Mouse (Mus musculus): ENCODE measurements around the gene Tent5b.

Tent5b gene

GRCm38 (mm10) chr4:133471135-133471821, 8.7 kb upstream of the Tent5b start:
- DNase-seq (ENCODE audit: low spot score), result no peak

GRCm38 (mm10) chr4:133473833-133474232, 6.1 kb upstream of the Tent5b start:
- no peak for DNase-seq (ENCODE audit: low spot score)

GRCm38 (mm10) chr4:133480185-133480537, 229 bp downstream of the Tent5b start:
- no peak for DNase-seq (ENCODE audit: low spot score)

- DNase-seq (ENCODE audit: low spot score), result no peak
Measured at GRCm38 (mm10) chr4:133480754-133481153, 822 bp downstream of the Tent5b start.

DNA sequence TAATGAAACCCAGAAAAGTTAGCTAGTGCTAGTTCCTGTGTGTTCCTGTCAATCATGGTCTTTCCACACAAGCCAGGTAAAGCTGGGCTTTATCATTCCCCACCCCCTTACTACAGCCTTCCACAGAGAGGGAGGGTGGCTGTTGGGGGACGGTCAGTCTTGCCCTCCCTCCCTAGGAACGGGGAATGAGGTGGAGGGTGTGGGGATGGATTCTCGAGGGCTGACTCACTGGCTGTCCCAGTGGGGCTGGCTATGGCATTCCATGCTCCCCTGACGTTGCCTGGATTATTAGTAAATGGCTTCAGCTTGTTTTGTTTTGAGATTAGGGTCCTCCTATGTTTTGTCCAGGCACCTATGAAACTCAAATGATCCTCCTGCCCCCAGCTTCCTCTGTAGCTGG, 1.6 kb downstream of the Tent5b start:
- no peak for DNase-seq (ENCODE audit: low spot score)

DNA sequence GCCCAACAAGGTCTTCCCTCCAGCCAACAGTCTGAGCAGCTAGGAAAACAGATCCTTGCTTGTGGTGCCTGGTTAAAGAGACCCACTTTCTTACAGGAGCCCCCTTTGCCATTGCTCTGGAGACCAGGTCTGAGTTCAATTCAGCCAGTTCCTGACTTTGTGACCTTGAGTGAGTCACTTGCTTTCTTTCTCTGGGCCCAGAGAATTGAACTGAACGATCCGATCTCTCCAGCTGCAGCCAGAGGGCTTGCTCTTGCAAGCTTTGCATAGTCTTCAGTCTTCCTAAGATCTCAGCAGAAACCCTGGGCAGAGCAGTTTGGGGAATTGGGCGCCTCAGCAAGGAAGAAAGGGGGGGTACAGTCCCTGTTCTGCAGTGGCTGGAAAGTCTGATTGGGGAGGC, 2.5 kb downstream of the Tent5b start:
- no peak for DNase-seq (ENCODE audit: low spot score)

DNA sequence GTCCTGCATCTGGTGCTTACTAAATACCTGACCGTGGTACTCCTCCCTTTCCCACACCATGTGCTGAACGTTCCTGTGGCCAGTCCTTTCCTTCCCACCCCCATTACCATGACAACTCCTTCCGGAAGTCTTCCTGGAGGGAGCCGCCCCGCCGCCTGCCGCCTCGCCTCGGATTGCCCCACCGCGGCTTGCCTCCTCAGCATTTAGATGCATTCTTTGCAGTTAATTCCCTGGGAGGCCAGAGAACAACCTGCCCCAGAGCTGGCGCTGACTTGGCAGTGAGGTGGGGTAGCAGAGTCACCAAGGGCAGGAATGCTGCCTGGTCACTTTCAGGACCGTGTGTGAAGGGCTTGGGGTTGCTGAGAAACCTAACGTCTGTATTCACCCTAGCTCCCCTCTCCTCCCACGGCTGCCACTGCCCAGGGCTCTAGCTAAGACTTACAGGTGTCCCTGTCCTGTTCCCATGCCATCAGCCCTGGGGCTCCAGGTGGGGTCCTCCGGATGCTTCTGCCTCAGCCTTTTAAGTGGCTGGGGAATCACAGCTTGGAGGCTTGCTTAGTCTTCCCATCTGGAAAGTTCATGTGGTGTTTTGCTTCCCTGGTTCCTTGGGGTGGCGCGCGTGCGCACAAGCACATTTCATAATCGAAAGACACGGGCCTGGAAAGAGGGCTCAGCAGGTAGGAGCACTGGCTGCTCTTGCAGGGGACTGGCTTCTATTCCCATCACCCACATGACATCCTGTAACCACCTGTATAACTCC, 4.5 kb downstream of the Tent5b start:
- peak; percentile 45 for DNase-seq (ENCODE audit: low spot score)

DNA sequence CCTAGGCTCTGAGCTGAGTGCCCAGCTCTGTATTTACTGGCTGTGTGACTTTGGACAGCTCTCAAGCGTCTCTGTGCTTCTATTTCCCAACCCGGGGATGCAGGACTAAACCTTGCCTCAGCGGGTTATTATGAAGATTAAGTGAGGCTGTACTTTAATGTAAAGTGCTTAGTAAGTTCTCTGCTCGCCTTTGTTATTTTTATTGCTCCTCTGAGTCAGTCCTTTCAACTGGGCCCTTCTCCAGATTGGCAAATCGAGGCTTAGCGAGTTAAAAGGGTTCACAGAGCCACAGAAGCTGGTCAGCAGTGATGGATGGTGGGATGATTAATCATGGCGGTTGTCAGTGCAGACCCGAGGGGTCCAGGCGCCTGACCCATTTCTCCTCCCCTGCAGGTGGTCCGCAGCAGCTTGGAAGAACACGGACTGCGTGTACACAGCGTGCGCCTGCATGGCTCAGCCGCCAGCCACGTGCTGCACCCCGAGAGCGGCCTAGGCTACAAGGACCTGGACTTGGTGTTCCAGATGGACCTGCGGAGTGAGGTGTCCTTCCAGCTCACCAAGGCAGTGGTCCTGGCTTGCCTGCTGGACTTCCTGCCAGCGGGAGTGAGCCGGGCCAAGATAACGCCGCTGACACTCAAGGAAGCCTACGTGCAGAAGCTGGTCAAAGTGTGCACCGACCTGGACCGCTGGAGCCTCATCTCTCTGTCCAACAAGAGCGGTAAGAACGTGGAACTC, 5.9 kb downstream of the Tent5b start:
- DNase-seq (ENCODE audit: low spot score), result no peak

DNA sequence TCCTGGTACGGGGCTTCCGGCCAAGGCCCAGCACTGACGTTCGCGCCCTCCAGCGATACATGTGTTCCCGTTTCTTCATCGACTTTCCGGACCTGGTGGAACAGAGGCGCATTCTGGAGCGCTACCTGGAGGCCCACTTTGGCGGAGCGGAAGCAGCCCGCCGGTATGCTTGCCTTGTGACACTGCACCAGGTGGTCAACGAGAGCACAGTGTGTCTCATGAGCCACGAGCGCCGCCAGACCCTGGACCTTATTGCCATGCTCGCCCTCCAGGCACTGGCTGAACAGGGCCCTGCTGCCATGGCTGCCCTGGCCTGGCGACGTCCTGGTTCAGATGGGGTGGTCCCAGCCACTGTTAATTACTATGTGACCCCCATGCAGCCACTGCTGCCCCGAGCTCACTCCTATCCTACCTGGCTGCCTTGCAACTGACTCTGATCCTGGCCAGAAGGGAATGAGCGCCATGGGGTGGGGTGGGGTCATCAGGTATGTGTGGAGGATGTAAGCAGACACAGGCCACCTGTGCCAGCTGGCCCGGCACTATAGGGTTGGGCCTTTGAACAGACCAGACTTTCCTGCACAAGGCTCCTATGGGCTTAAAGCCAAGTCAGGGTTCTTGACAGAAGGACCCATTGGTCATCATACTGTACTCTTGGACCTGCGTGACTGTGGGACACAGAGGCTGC, 6.9 kb downstream of the Tent5b start:
- DNase-seq (ENCODE audit: low spot score), result no peak

DNA sequence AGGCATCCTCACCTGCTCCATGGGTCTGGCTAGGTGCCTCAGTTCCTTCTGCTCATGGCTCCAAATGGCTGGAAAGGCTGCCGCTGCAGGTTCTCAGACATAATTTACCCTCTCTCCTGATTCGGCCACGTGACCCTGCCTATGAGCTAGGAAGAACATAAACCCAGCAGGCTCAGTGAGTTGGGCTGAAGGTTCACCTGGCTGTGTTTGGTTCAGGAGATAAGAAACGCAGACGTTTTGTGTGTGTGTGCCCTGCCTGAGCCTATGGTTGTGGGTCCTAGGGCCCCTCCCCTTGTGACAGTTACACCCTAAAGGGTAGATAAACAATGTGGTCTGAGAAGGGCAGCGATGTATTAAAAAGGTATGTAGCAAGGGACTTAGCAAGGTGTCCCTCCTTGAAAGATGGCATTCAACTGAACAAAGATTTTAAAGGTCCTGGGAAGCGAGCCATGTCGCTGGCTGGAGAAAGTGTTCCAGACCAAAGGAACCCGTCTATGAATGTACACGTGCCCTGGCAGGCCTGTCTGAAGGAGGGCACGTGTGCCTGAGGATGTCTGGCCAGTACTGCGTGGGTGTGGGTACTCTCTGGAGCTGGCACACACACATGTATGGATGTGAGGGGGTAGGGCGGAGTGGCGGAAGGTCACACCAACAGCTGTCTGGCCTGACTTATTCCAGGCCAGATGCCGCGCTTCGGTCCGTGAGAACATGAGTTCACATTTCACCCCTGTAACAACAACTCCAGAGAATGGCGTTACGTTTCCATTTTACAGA, 8.9 kb downstream of the Tent5b start:
- no peak for DNase-seq (ENCODE audit: low spot score)

- no peak for DNase-seq (ENCODE audit: low spot score)
Measured at GRCm38 (mm10) chr4:133489489-133490245, 9.7 kb downstream of the Tent5b start.

GRCm38 (mm10) chr4:133491800-133492199, 11.9 kb downstream of the Tent5b start:
- DNase-seq (ENCODE audit: low spot score), result no peak

- DNase-seq (ENCODE audit: low spot score), result no peak
Measured at GRCm38 (mm10) chr4:133493895-133494294, 14.0 kb downstream of the Tent5b start.

DNA sequence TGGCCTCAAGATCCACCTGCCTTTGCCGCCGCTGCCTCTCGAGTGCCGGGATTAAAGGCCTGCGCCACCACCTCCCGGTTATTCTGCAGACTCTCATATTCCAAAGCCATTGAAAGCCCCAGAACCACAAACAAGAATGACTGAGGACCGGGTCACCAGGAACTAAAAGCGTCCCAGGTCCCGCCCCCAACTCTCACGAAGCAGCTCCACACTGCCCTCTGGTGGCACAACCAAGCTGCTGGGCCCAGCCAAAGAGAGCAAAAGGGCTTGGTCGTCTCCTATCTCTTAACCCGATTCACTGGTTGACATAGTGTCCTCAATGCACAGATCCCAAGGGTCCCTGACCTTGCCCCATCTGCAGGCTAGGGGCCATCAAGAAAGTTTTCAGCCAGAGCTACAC, 14.5 kb downstream of the Tent5b start:
- peak; percentile 86 for DNase-seq (ENCODE audit: low spot score)

DNA sequence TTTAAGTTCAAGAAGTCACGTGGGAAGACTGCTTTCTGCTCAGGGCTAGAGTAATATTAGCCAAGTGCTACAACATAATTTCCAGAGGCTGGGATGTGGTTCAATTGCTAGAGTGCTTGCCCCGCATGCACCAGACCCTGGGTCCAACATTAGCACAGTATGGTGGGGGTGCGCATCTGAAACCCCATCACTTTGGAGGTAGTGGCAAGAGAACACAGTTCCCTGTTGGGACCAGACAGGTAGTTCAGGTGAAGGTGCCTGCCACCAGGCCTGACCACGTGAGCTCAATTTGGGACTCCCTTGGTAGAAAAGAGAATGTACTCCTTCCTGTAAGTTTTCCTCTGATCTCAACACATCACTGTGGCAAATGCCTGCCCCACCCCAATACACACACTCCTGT, 14.9 kb downstream of the Tent5b start:
- no peak for DNase-seq (ENCODE audit: low spot score)

GRCm38 (mm10) chr4:133495711-133496110, 15.8 kb downstream of the Tent5b start:
- DNase-seq (ENCODE audit: low spot score), result no peak

DNA sequence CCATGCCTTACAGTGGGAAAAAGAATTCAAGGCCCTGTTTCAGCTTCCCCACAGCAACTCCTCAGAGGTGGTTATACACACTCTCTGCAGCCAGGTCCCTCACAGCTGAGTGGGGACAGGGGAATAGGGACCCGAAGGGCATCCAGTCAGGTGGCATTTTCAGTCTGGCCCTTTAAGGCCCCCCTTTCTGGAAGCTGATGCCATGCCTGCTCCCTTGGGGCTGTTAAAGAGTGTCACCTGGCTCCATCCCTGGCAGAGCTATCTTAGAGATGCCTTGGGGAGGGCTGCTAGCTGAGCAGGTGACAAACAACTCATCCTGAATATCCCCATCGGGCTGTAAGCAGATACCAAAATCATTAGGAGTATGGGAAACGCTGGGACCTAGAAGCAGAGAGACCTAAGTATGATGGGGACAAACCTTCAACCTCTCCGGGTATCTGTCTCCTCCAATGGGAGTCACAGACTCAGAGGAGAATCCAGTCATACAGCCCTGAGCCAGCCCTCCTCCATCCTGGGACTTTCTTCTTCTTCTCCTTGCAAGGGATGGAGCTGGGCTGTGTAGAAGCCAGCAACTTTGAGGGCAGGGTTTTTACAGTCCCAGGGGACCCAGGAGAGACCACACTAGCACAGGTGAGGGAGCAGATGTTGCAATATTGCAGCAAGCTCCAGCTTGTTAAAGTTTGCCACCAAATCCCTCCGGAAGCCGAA, 17.0 kb downstream of the Tent5b start:
- DNase-seq (ENCODE audit: low spot score), result no peak

- DNase-seq (ENCODE audit: low spot score), result peak; percentile 27
Measured at GRCm38 (mm10) chr4:133497461-133498159, 17.7 kb downstream of the Tent5b start.

GRCm38 (mm10) chr4:133498160-133498724, 18.3 kb downstream of the Tent5b start, which contains the start of gene Trnp1:
Trnp1 (minus strand) TSS chr4:133498550.
- peak; percentile 54 for DNase-seq (ENCODE audit: low spot score)
